Mouse (Mus musculus) brain, embryonic 14.5 days (tissue): ENCODE results near the gene Tymp.

Experiments used
- CTCF ChIP-seq: fragments of 200-500 bp; IDR thresholded peaks from 2 replicates; pipeline ENCODE4 v1.5.1; 2012; ENCODE audit warnings: inconsistent platforms, mild to moderate bottlenecking, moderate library complexity, borderline replicate concordance; ENCODE audit not compliant: insufficient read depth, insufficient read length; ENCODE audit errors: extremely low read depth
- POLR2A ChIP-seq: fragments of 200-500 bp; IDR thresholded peaks from 2 replicates; pipeline ENCODE4 v1.6.1; 2012; ENCODE audit warnings: mild to moderate bottlenecking, inconsistent platforms, borderline replicate concordance; ENCODE audit not compliant: poor library complexity, insufficient read depth, insufficient read length, severe bottlenecking; ENCODE audit errors: extremely low read depth

GRCm38 (mm10) chr15:89425711-89426121 is 48.9 kb upstream of the Tymp start, which contains the start of gene Cpt1b:
- no peak for TF ChIP-seq CTCF
- no peak for TF ChIP-seq POLR2A
